Mouse (Mus musculus) bone marrow, adult 2 months (tissue): Measurements from ENCODE around the gene Matn4.

Experiments
- CTCF ChIP-seq: fragments of 200-500 bp; IDR thresholded peaks from 2 replicates; pipeline ENCODE4 v1.5.1; 2011; ENCODE audit warnings: low read length, control low read depth; ENCODE audit not compliant: control insufficient read depth, insufficient read depth
- POLR2A ChIP-seq: fragments of 200-500 bp; IDR thresholded peaks from 2 replicates; pipeline ENCODE4 v1.6.1; 2011; ENCODE audit warnings: low read depth, mild to moderate bottlenecking, control low read depth, low read length, borderline replicate concordance; ENCODE audit not compliant: control insufficient read depth

DNA sequence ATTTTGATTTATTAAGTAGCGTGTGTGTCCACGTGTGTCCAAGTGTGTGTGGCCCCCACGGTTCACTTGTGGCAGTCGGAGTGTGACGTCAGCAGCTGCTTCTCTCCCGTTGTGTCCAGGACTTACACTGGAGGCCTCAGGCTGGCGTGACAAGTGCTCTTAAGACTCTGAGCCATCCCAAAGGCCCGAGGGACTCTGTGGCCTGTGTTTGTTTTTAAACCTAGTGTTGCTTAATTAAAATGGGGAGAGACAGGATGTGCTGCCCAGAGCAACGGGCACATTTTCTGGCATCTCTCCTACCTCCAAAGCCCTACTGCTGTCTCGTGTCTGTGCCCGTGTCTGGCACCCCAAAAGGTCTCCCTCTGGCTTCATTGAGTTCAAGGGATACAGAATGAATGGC, 18.5 kb upstream of the Matn4 start:
- TF ChIP-seq CTCF (no peak), POLR2A (no peak)
